Mouse (Mus musculus): ENCODE measurements around the gene Gm27027. TPM values are rescaled to one million over a fixed set of nuclear protein-coding genes. Genes with fewer than 3 reads are reported as not detected.

The Gm27027 gene
- polyA plus RNA-seq, 1 experiment, result not detected

- H3K9me3 ChIP-seq (ENCODE audit: control insufficient read depth, low read length), result no peaks in the 10 kb centered on the region
- no peak for TF ChIP-seq GATA1 (IDR thresholded peaks at IDR 0.05; ENCODE audit: low read length)
- no peak for TF ChIP-seq TAL1 (IDR thresholded peaks at IDR 0.05; ENCODE audit: low read length)
- H3K4me3 ChIP-seq (replicated peaks), result no peak overlapping the region
- no peaks in the 10 kb centered on the region for H3K36me3 ChIP-seq (ENCODE audit: control insufficient read depth)
- H3K4me1 ChIP-seq (ENCODE audit: control insufficient read depth), result no peaks in the 10 kb centered on the region
- H3K27me3 ChIP-seq (ENCODE audit: control insufficient read depth), result peaks cover 61% of the 10 kb centered on the region
Observed at GRCm38 (mm10) chr2:93953726-93954125, 42.4 kb downstream of the Gm27027 start.

- TF ChIP-seq TAL1 (IDR thresholded peaks at IDR 0.05; ENCODE audit: low read length) (no peak), GATA1 (IDR thresholded peaks at IDR 0.05; ENCODE audit: low read length) (no peak)
- no peaks in the 10 kb centered on the region for H3K36me3 ChIP-seq (ENCODE audit: control insufficient read depth)
- no peak overlapping the region for H3K4me3 ChIP-seq (replicated peaks)
- no peaks in the 10 kb centered on the region for H3K9me3 ChIP-seq (ENCODE audit: control insufficient read depth, low read length)
- no peaks in the 10 kb centered on the region for H3K4me1 ChIP-seq (ENCODE audit: control insufficient read depth)
- peaks cover 8% of the 10 kb centered on the region; the same call in 1 of the 2 replicates for H3K27me3 ChIP-seq (ENCODE audit: control insufficient read depth)
Observed at GRCm38 (mm10) chr2:93946976-93947375, 49.2 kb downstream of the Gm27027 start.

GRCm38 (mm10) chr2:93944855-93945254 lies 51.3 kb downstream of the Gm27027 start:
- Histone ChIP-seq H3K27me3 (ENCODE audit: control insufficient read depth) (peaks cover 3% of the 10 kb centered on the region; the same call in 1 of the 2 replicates), H3K36me3 (ENCODE audit: control insufficient read depth) (no peaks in the 10 kb centered on the region)
- no peak for TF ChIP-seq GATA1 (IDR thresholded peaks at IDR 0.05; ENCODE audit: low read length)
- no peak for TF ChIP-seq TAL1 (IDR thresholded peaks at IDR 0.05; ENCODE audit: low read length)

GRCm38 (mm10) chr2:93944099-93944498 lies 52.1 kb downstream of the Gm27027 start:
- no peaks in the 10 kb centered on the region for H3K9me3 ChIP-seq (ENCODE audit: control insufficient read depth, low read length)
- no peaks in the 10 kb centered on the region for H3K4me1 ChIP-seq (ENCODE audit: control insufficient read depth)
- H3K27me3 ChIP-seq (ENCODE audit: control insufficient read depth), result peaks cover 3% of the 10 kb centered on the region; the same call in 1 of the 2 replicates
- H3K36me3 ChIP-seq (ENCODE audit: control insufficient read depth), result no peaks in the 10 kb centered on the region
- no peak overlapping the region for H3K4me3 ChIP-seq (replicated peaks)
- TF ChIP-seq GATA1 (IDR thresholded peaks at IDR 0.05; ENCODE audit: low read length) (no peak), TAL1 (IDR thresholded peaks at IDR 0.05; ENCODE audit: low read length) (no peak)

More at GRCm38 (mm10) chr2:93944855-93945254, 51.3 kb downstream of the Gm27027 start:
- H3K4me3 ChIP-seq (replicated peaks), result no peak overlapping the region
- no peaks in the 10 kb centered on the region for H3K9me3 ChIP-seq (ENCODE audit: control insufficient read depth, low read length)
- H3K4me1 ChIP-seq (ENCODE audit: control insufficient read depth), result no peaks in the 10 kb centered on the region

GRCm38 (mm10) chr2:93941670-93942069 lies 54.5 kb downstream of the Gm27027 start:
- no peaks in the 10 kb centered on the region for H3K36me3 ChIP-seq (ENCODE audit: control insufficient read depth)
- H3K4me1 ChIP-seq (ENCODE audit: control insufficient read depth), result no peaks in the 10 kb centered on the region
- H3K27me3 ChIP-seq (ENCODE audit: control insufficient read depth), result no peaks in the 10 kb centered on the region
- no peaks in the 10 kb centered on the region for H3K9me3 ChIP-seq (ENCODE audit: control insufficient read depth, low read length)
- no peak overlapping the region for H3K4me3 ChIP-seq (replicated peaks)
- TF ChIP-seq GATA1 (IDR thresholded peaks at IDR 0.05; ENCODE audit: low read length) (no peak), TAL1 (IDR thresholded peaks at IDR 0.05; ENCODE audit: low read length) (no peak)

- Histone ChIP-seq H3K9me3 (ENCODE audit: control insufficient read depth, low read length) (no peaks in the 10 kb centered on the region), H3K4me3 (replicated peaks) (no peak overlapping the region), H3K27me3 (ENCODE audit: control insufficient read depth) (no peaks in the 10 kb centered on the region), H3K36me3 (ENCODE audit: control insufficient read depth) (no peaks in the 10 kb centered on the region), H3K4me1 (ENCODE audit: control insufficient read depth) (no peaks in the 10 kb centered on the region)
- TF ChIP-seq GATA1 (IDR thresholded peaks at IDR 0.05; ENCODE audit: low read length), result no peak
Observed at GRCm38 (mm10) chr2:93938534-93938933, 57.6 kb downstream of the Gm27027 start.

GRCm38 (mm10) chr2:93928866-93929265 lies 67.3 kb downstream of the Gm27027 start:
- no peaks in the 10 kb centered on the region for H3K36me3 ChIP-seq (ENCODE audit: control insufficient read depth)
- no peaks in the 10 kb centered on the region for H3K27me3 ChIP-seq (ENCODE audit: control insufficient read depth)
- H3K9me3 ChIP-seq (ENCODE audit: control insufficient read depth, low read length), result no peaks in the 10 kb centered on the region
- H3K4me3 ChIP-seq (replicated peaks), result no peak overlapping the region
- no peaks in the 10 kb centered on the region for H3K4me1 ChIP-seq (ENCODE audit: control insufficient read depth)
- TF ChIP-seq GATA1 (IDR thresholded peaks at IDR 0.05; ENCODE audit: low read length), result no peak
- TF ChIP-seq TAL1 (IDR thresholded peaks at IDR 0.05; ENCODE audit: low read length), result no peak

GRCm38 (mm10) chr2:93927701-93928437 lies 68.3 kb downstream of the Gm27027 start:
- no peaks in the 10 kb centered on the region for H3K4me1 ChIP-seq (ENCODE audit: control insufficient read depth)
- TF ChIP-seq TAL1 (IDR thresholded peaks at IDR 0.05; ENCODE audit: low read length) (no peak), GATA1 (IDR thresholded peaks at IDR 0.05; ENCODE audit: low read length) (no peak)
- no peaks in the 10 kb centered on the region for H3K27me3 ChIP-seq (ENCODE audit: control insufficient read depth)
- H3K9me3 ChIP-seq (ENCODE audit: control insufficient read depth, low read length), result no peaks in the 10 kb centered on the region
- H3K36me3 ChIP-seq (ENCODE audit: control insufficient read depth), result no peaks in the 10 kb centered on the region
- no peak overlapping the region for H3K4me3 ChIP-seq (replicated peaks)

- H3K9me3 ChIP-seq (ENCODE audit: control insufficient read depth, low read length), result no peaks in the 10 kb centered on the region
- H3K36me3 ChIP-seq (ENCODE audit: control insufficient read depth), result no peaks in the 10 kb centered on the region
- H3K27me3 ChIP-seq (ENCODE audit: control insufficient read depth), result no peaks in the 10 kb centered on the region
- no peak overlapping the region for H3K4me3 ChIP-seq (replicated peaks)
- TF ChIP-seq TAL1 (IDR thresholded peaks at IDR 0.05; ENCODE audit: low read length) (no peak), GATA1 (IDR thresholded peaks at IDR 0.05; ENCODE audit: low read length) (no peak)
- no peaks in the 10 kb centered on the region for H3K4me1 ChIP-seq (ENCODE audit: control insufficient read depth)
Observed at GRCm38 (mm10) chr2:93926141-93926540, 70.0 kb downstream of the Gm27027 start.

Data from erythroblast, embryonic 14.5 days (primary cell).